Mouse (Mus musculus) forebrain, embryonic 14.5 days (tissue): Measurements from ENCODE around the gene Chd4. TPM values are rescaled to one million over a fixed set of nuclear protein-coding genes. Genes with fewer than 3 reads are reported as not detected.

ENCODE experiments used
- ATAC-seq: fragments of 200-750 bp; cut with Nextera tagmentation; 2 replicates; pipeline ENCODE4 v1.8.0; 2017; ENCODE audit warnings: mild to moderate bottlenecking, moderate library complexity
- DNase-seq: peaks from one replicate; pipeline ENCODE4 v3.0.0-alpha.2; 2015; ENCODE audit warnings: low spot score
- H3K27ac ChIP-seq: fragments of 300-500 bp; sonication (generic); 2 replicates; pipeline ENCODE4 v1.5.1; 2014; ENCODE audit warnings: low read depth, mild to moderate bottlenecking, control low read depth, low read length, moderate library complexity
- H3K27me3 ChIP-seq: fragments of 300-500 bp; sonication (generic); replicated peaks from 2 replicates; pipeline ENCODE4 v1.6.1; 2014; ENCODE audit warnings: low read length, control low read depth, mixed read lengths; ENCODE audit not compliant: control insufficient read depth, insufficient read depth
- H3K36me3 ChIP-seq: fragments of 300-500 bp; sonication (generic); 2 replicates; pipeline ENCODE4 v1.6.1; 2014; ENCODE audit warnings: low read length, control low read depth; ENCODE audit not compliant: control insufficient read depth, insufficient read depth
- H3K4me1 ChIP-seq: fragments of 300-500 bp; sonication (generic); 2 replicates; pipeline ENCODE4 v1.6.1; 2014; ENCODE audit warnings: antibody characterized with exemption, low read length, control low read depth; ENCODE audit not compliant: control insufficient read depth, insufficient read depth
- H3K4me2 ChIP-seq: fragments of 300-500 bp; sonication (generic); 2 replicates; pipeline ENCODE4 v1.6.1; 2014; ENCODE audit warnings: mild to moderate bottlenecking, control low read depth, low read length
- H3K4me3 ChIP-seq: fragments of 300-500 bp; sonication (generic); 2 replicates; pipeline ENCODE4 v1.5.1; 2014; ENCODE audit warnings: low read depth, low read length, control low read depth
- H3K9ac ChIP-seq: fragments of 300-500 bp; sonication (generic); 2 replicates; pipeline ENCODE4 v1.6.1; 2014; ENCODE audit warnings: mild to moderate bottlenecking, low read length, control low read depth, moderate library complexity
- H3K9me3 ChIP-seq: fragments of 300-500 bp; sonication (generic); replicated peaks from 2 replicates; pipeline ENCODE4 v1.6.1; 2016; ENCODE audit warnings: low read length, control low read depth, mixed read lengths; ENCODE audit not compliant: control insufficient read depth
- WGBS: fragments of 180-500 bp; shearing (Covaris S2); extraction: QIAGEN DNeasy Blood & Tissue Kit; methylation state at CpG from one replicate; pipeline ENCODE4 v1.1.7; 2014; 5-methylcytosine and 5-hydroxymethylcytosine counted together
- polyA plus RNA-seq: library from polyadenylated mRNA; unstranded; fragments of >200 nt; fragmentation: Nextera tagmentation; extraction: Ambion mirVana; gene quantifications from 2 replicates; pipeline ENCODE4 v1.2.1, GENCODE M21; 2014

Gene Chd4
- polyA plus RNA-seq, 1 experiment from 2014 or later = 61.1 TPM

GRCm38 (mm10) chr6:125119387-125119786 lies 23.6 kb downstream of the Chd4 start:
- no peak overlapping the region for H3K4me3 ChIP-seq
- no peaks in the 10 kb centered on the region for H3K9me3 ChIP-seq
- no peak for DNase-seq
- WGBS = 92% methylated on average over 8 of the region's 8 CpGs
- H3K27ac ChIP-seq = no peak overlapping the region
- no peak overlapping the region for H3K9ac ChIP-seq
- H3K4me1 ChIP-seq = no peaks in the 10 kb centered on the region
- H3K4me2 ChIP-seq = no peak overlapping the region
- no peak for ATAC-seq
- H3K36me3 ChIP-seq = peaks cover 96% of the 10 kb centered on the region
- no peaks in the 10 kb centered on the region for H3K27me3 ChIP-seq

GRCm38 (mm10) chr6:125128724-125129123 lies 32.9 kb downstream of the Chd4 start:
- H3K36me3 ChIP-seq = peaks cover 76% of the 10 kb centered on the region

DNA sequence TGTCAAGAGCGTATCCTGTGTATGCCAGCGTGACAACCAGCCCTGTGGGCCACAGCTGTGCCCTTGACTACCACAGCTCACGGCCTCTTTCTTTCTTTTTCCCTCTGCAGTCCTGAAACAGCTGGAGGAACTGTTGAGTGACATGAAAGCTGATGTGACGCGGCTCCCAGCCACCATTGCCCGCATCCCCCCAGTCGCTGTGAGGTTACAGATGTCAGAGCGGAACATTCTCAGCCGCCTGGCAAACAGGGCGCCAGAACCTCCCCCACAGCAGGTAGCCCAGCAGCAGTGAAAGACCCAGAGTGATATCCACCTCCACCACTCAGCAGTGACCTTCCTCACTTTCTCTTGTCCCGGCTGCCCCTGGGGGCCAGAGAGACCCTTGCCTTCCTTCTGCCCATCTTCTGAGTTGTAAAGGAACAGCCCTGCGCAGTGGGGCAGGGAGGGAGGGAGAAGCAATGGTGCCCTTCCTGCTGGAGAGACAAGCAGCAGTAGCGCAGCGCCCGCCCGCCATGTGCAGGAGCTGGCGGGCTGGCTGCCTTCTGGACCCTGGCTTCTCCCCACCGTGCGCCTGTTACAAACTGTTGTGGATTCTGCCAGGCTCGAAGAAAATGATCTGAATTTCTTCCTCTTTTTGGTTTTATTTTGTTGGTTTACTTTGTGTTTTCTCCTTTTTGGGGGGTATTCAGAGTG lies 34.1 kb downstream of the Chd4 start:
- no peaks in the 10 kb centered on the region for H3K9me3 ChIP-seq
- no peak for ATAC-seq
- DNase-seq = no peak
- H3K27me3 ChIP-seq = no peaks in the 10 kb centered on the region
- H3K9ac ChIP-seq = no peak overlapping the region
- no peak overlapping the region for H3K27ac ChIP-seq
- peaks cover 76% of the 10 kb centered on the region for H3K36me3 ChIP-seq
- 90% methylated on average over 20 of the region's 20 CpGs for WGBS
- peaks cover 7% of the 10 kb centered on the region for H3K4me1 ChIP-seq
- H3K4me2 ChIP-seq = no peak overlapping the region
- H3K4me3 ChIP-seq = no peak overlapping the region

More at GRCm38 (mm10) chr6:125128724-125129123, 32.9 kb downstream of the Chd4 start:
- DNase-seq = no peak
- Histone ChIP-seq H3K9me3 (no peaks in the 10 kb centered on the region), H3K4me3 (no peak overlapping the region), H3K4me1 (peaks cover 7% of the 10 kb centered on the region), H3K27ac (no peak overlapping the region), H3K4me2 (no peak overlapping the region), H3K27me3 (no peaks in the 10 kb centered on the region), H3K9ac (no peak overlapping the region)
- no peak for ATAC-seq
- WGBS = 92% methylated on average over 12 of the region's 12 CpGs

DNA sequence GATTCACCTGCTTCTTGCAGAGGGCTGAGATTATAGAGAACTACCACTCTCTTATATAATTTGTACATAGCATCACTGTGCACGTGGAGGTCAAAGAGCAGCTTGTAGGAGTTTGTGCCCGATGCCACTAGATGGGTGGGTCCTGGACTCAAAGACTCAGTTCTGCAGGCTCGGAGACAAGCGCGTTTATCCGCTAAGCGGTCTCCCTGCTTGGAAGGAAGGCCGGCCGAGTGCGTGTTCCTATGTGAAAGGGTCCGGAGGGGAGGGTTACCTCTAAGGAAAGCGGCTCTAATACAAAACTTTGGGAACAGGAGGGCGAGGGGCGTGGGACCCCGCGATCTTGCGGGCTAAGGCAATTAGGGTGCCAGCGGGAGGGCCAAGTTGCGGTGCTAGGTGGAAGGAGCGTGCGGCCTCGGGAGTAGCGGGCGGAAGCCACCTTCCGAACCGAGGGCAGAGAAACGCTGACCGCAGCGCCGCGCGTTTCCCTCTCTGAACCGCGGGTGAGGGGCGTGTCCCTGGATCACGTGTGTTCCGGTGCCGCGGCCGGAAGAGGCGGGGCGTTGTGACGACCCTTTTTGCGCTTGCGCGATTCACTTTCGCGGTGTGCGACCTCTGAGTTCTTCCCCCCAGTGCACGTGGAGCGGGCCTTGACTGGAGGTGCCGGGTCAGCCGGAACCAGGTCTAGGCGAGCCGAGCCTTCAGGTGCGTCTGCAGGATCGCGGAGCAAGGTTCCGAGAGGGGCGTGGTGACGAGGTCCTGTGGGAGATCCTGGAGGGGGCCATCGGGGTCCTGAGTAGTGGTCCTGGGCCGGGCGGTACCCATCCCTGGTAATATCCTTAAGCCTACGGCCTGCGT lies 35.7 kb downstream of the Chd4 start, which contains the start of gene Nop2:
Gene Nop2, plus strand, starts transcription at position 608 of the 855 bp plus-strand sequence.
- Histone ChIP-seq H3K4me2 (peak within 1 kb of the TSS; percentile 94), H3K9ac (peak within 1 kb of the TSS; percentile 81), H3K4me1 (peaks cover 7% of the 10 kb centered on the region)

GRCm38 (mm10) chr6:125132470-125132869 lies 36.7 kb downstream of the Chd4 start:
- Histone ChIP-seq H3K36me3 (peaks cover 76% of the 10 kb centered on the region), H3K27ac (no peak overlapping the region)
- ATAC-seq = no peak

More for the DNA sequence above, 35.7 kb downstream of the Chd4 start, which contains the start of gene Nop2:
- DNase-seq (peak; percentile 97), ATAC-seq (peak; percentile 96)
- H3K9me3 ChIP-seq = no peaks in the 10 kb centered on the region
- H3K4me3 ChIP-seq = peak within 1 kb of the TSS; percentile 86
- no peaks in the 10 kb centered on the region for H3K27me3 ChIP-seq
- peak within 1 kb of the TSS; percentile 74 for H3K27ac ChIP-seq
- H3K36me3 ChIP-seq = peaks cover 76% of the 10 kb centered on the region
- WGBS = under 1% methylated on average over 66 of the region's 66 CpGs

DNA sequence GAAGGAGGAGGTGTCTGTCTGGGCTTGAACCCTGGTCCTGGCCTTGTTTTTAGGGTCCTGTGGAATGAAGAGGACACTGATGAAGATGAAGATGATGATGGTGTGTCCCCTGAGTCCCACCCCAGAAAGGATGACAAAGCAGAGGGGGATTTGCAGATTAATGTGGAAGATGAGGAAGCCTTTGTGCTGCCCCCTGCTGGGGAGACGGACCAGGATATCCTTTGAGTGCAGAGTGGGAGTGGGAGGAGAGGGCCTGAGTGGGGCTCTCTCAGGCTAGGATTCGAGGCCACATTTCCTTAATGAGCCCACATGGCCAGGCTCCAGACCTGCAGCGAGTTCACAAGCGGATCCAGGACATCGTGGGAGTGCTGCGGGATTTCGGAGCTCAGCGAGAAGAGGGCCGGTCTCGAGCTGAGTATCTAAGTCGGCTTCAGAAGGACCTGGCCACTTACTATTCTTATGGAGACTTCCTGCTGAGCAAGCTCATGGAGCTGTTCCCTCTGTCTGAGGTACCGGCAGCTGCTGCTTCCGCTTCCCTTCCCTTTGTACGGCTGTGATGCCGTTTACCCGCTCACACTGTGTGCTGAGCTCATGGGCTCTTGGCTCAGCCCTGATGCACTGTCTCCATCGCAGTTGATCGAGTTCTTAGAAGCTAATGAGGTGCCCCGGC lies 41.4 kb downstream of the Chd4 start:
- no peaks in the 10 kb centered on the region for H3K9me3 ChIP-seq
- no peak for ATAC-seq
- peaks cover 6% of the 10 kb centered on the region for H3K4me1 ChIP-seq
- 85% methylated on average over 19 of the region's 19 CpGs for WGBS
- H3K4me2 ChIP-seq = no peak overlapping the region
- peaks cover 88% of the 10 kb centered on the region for H3K36me3 ChIP-seq
- H3K9ac ChIP-seq = no peak overlapping the region
- no peak overlapping the region for H3K4me3 ChIP-seq
- H3K27ac ChIP-seq = no peak overlapping the region
- peak; percentile 39 for DNase-seq
- H3K27me3 ChIP-seq = no peaks in the 10 kb centered on the region

More at GRCm38 (mm10) chr6:125132470-125132869, 36.7 kb downstream of the Chd4 start:
- peak overlapping the region; percentile 81 for H3K9ac ChIP-seq
- no peaks in the 10 kb centered on the region for H3K9me3 ChIP-seq
- H3K4me2 ChIP-seq = peak overlapping the region; percentile 94
- no peaks in the 10 kb centered on the region for H3K27me3 ChIP-seq
- H3K4me1 ChIP-seq = peaks cover 7% of the 10 kb centered on the region
- DNase-seq = no peak
- peak overlapping the region; percentile 86 for H3K4me3 ChIP-seq
- 11% methylated on average over 11 of the region's 11 CpGs for WGBS

DNA sequence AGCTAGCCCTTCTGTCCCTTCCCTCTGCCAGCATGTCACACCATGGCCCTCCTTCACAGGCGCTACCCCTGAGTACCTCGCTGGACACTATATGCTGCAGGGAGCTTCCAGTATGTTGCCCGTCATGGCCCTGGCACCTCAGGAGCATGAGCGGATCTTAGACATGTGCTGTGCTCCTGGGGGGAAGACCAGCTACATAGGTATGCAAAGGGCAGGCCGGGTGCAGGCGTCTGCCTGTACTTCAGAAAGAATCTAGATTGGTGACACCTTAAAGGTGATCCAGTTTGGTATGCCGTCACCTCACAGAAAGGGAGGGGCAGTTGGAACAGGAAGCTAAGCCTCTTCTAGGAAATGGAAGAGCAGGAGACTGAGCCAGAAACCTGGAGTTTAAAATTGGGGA lies 44.0 kb downstream of the Chd4 start:
- H3K9me3 ChIP-seq = no peaks in the 10 kb centered on the region
- ATAC-seq (no peak), DNase-seq (no peak)
- H3K9ac ChIP-seq = no peak overlapping the region
- H3K27ac ChIP-seq = no peak overlapping the region
- no peaks in the 10 kb centered on the region for H3K27me3 ChIP-seq
- H3K4me1 ChIP-seq = peaks cover 1% of the 10 kb centered on the region; the same call in 1 of the 2 replicates
- WGBS = 86% methylated on average over 7 of the region's 7 CpGs
- no peak overlapping the region for H3K4me3 ChIP-seq
- peaks cover 89% of the 10 kb centered on the region for H3K36me3 ChIP-seq
- H3K4me2 ChIP-seq = no peak overlapping the region

DNA sequence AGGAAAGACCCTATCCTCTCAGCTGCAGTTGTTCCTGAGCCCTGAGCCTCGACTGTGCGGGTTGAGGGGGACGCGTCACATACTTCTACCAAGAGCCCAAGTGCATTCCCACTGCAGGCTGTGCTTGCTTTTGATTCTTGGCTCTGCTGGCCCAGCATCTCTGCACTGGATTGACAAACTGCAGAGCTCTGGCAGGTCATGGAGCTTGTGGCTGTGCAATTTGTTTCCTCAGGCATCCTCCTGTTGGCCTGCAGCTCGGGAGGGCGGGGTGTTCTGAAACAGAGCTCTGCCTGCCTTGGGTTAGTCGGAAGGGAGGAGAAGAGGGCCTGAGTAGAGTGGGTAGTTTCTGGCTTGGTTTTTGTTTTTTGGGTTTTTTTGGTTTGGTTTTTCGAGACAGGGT lies 46.7 kb downstream of the Chd4 start:
- 92% methylated on average over 8 of the region's 8 CpGs for WGBS
- H3K36me3 ChIP-seq = peaks cover 63% of the 10 kb centered on the region
- H3K27me3 ChIP-seq = no peaks in the 10 kb centered on the region
- no peaks in the 10 kb centered on the region for H3K9me3 ChIP-seq
- no peak overlapping the region for H3K27ac ChIP-seq
- ATAC-seq = no peak
- no peak overlapping the region for H3K4me2 ChIP-seq
- no peak for DNase-seq
- H3K4me3 ChIP-seq = no peak overlapping the region
- peaks cover 19% of the 10 kb centered on the region for H3K4me1 ChIP-seq
- H3K9ac ChIP-seq = no peak overlapping the region
